Mouse (Mus musculus) MN1 (cell line): ENCODE data around the gene Fars2.

ENCODE experiments used
- DNase-seq: peaks from one replicate; pipeline ENCODE4 v3.0.0-alpha.2; 2016; ENCODE audit warnings: low spot score

Gene Fars2

GRCm38 (mm10) chr13:36218347-36218746, 101.1 kb downstream of the Fars2 start:
- DNase-seq: peak; percentile 7

DNA sequence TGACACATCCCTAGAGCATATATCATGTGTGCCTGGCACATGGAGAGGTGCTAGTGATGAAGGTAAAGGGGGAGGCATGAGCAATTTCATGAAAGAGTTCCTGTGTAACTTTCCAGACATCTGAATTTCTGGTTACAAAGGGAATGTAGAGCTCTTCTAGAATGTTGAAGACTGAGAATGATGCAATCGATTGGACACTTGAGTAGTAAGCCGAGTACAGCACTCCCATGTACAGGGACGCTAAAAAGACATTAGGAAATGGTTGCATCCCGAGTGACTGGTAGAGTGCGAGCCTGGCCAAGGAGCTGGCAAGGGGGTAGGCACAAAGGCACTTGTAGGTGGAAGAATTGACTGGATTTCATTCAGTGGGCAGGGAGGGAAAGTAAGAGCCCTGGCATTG, 102.3 kb downstream of the Fars2 start:
- DNase-seq: peak; percentile 45

DNA sequence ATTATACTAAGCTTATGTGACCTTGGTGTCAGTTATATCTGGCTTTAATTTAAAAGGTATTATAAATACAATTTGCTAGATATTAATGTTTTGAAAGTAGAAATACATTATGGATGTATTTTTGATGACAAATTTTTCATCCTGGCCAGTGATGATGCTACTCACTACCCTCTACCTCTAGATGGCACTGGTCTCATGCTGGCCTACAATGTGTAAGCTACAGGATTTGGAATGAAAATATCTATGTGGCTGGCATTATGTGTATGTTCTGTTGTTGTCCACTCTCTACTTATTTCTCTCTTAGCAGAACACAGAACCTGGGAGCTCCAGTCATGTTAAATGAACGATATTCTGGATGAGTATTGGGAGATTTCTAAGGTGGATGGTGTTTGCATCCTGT, 104.7 kb downstream of the Fars2 start:
- peak; percentile 13 for DNase-seq

- no peak for DNase-seq
Observed at GRCm38 (mm10) chr13:36222721-36223120, 105.5 kb downstream of the Fars2 start.

GRCm38 (mm10) chr13:36224431-36224830, 107.2 kb downstream of the Fars2 start:
- no peak for DNase-seq

DNA sequence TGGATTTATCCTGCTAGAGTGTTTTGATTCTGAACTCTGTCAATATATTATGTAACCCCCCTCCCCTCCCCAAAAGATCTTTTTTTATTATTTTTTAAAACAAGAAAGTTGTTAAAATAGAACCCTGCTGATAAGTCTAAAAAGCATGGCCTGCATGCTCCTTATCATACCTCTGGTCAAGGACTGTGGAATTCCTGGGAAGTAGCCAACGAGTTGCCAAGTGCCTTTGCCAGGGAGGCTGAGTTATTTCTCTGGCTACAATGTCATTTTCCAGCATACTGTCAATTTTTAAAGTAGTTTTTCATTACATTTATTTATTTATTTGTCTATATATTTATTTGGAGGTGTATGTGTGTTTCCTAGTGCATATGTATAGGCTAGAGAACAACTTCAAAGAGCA, 125.0 kb downstream of the Fars2 start:
- no peak for DNase-seq

- no peak for DNase-seq
Observed at GRCm38 (mm10) chr13:36253936-36254335, 136.7 kb downstream of the Fars2 start.

DNA sequence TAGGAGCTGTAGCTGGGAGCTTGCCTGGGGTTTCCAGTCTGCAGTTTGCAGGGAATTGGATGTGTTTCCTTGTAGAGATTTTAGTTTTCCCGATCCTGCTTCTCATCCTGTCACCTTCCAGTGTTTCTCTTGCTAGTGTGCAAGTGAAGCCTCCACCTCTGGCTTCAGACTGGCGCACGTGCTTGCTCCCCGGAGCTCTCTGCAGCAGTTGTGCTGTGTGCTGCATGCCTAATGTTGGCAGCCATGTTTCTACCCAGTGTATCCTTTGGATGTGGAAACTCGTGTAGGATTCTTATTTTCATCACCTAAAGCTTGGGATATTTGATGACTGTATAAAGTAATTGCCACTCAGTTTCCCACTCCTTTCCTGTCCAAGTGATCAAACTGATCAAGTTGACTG, 140.0 kb downstream of the Fars2 start:
- DNase-seq: no peak

DNA sequence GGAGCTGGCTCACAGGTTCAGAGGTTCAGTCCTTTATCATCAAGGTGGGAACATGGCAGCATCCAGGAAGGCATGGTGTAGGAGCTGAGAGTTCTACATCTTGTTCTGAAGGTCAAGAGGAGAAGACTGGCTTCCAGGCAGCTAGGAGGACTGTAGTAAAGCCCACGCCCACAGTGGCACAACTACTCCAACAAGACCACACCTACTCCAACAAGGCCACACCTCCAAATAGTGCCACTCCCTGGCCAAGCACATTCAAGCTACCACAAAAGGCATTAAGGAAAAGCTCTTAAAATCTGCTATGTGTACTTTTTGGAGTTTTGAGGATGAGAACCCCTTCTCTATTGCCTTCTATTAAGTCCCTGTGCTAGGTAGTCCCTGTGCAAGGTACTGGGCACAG, 142.5 kb downstream of the Fars2 start:
- no peak for DNase-seq

DNA sequence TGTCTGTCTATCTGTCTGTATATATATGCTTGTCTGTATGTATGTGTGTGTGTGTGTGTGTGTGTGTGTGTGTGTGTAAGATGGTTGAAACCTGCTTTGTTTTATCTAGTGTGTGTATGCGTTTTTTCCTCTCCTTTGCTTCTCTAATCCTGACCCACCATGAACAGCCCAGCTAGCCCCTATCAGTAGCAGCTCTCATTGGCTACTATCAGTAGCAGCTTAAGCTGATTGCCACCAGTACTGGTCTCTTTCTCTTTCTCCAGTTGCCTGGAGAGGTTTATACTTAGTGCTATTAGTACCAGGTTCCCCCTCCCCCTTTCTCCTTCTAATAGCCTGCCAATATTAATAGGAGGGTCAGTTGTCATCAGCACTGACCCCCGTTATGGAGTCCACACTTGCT, 144.1 kb downstream of the Fars2 start:
- no peak for DNase-seq

DNA sequence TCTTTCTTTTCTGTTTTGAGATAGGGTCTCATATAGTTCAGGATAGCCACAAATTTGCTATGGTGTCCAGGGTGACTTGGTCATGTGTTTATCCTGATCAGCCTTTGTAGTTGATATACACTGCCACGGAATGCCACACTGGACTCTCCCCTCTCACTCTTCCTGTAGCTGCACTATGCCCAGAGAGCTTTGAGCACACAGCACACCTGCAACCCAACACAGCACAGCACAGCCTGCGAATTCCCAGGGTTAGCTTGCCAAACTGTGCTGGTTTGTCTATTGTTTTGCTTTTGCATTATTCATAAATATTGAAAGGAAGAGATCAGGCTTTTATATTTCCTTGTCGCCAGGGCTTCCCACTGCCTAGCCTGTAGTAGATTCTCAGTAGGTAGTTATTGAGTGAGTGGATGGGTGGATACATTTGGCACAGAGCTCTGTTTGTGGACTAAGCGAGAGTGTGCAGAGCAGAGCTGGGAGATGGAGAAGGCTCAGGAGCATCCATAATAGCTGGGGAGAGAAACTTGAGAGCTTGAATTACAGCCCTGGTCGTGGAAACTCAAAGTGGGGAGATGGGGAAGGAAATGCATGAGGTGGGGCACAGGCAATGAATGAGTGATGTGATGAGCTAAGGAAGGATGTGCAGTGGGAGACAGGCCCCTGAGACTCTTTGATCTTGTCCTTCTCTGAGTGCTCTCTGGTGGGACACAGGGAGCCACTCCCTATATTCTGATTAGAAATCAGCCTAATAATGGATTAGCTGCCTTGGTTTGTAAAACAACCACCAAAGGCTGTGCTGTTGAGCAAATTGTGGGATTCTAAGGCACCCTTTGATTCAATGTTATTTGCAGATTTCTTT, 146.3 kb downstream of the Fars2 start:
- no peak for DNase-seq

DNA sequence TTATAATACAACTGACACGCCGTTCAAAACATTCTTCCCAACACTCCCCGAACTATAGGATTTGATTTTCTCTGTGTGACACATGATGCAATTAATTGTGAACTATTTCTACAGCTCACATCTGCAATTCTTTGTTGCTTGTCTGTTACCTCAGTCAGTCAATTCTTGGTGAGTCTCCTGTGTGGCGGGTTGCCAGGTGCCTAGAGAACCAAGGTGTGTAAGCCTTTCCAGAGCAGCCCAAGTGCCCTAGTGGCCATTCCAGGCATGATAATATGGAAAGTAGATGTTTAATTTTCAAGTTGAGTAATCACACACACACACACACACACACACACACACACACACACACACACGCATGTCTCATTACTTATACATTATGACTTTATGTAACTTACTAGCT, 147.2 kb downstream of the Fars2 start:
- DNase-seq: no peak

DNA sequence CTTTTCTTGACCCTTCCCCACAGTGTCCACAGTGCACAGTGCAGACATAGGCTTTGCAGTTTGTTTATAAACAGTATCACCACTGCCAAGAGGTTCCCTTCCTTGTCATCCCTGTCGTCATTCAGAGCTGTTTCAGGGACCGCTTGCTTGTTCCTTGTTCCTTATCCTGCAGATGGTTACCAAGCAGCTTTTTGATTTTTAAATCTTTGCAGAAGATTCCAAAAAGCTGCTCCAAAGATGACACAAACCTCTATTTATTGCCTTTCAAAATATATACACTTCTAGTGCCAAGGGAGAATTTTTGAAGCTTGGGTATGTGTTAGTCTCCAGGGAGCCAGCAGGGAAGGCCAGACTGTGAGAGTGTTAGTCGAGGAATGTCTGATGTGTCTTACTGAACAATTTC, 148.1 kb downstream of the Fars2 start:
- no peak for DNase-seq

DNA sequence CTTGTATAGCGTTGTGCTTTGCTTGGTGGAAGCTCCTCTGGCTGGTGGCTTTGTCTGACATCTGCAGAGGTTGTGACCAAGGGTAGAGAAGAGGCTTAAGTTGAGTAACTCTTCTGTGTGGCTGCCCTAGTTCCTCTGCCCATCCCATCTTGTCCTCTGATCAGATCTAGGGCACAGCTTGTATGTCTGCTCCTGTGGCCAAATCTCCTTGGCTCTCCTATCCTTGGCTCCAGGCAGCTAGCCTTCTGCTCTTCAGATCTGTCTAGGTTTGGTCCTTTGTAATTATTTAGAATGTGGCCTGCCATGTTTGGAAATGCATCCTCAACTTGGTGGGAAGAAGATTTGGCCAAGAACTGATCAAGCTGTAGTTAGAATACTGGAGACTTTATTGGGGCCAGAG, 150.2 kb downstream of the Fars2 start:
- no peak for DNase-seq

- DNase-seq: no peak
Observed at GRCm38 (mm10) chr13:36270867-36271266, 153.7 kb downstream of the Fars2 start.

- no peak for DNase-seq
Observed at GRCm38 (mm10) chr13:36273497-36273896, 156.3 kb downstream of the Fars2 start.

DNA sequence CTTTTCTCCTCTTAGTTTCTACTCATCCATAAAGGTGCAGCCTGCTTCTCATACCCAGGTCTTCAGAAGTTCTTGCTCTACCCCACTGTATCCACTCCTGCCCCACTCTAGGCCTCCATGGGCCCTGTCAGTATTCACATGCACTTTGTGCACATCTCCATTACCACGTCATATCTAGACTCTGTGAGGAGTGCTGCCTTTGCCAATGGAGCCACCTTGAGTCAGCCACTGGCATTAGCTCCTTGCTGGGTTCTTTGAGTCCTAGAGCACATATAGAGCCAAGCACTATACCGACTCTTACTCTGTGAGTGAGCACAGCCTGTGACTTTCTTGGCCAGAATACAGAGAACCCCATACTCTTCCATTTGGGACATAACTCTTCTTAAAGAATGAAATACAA, 159.0 kb downstream of the Fars2 start:
- no peak for DNase-seq

DNA sequence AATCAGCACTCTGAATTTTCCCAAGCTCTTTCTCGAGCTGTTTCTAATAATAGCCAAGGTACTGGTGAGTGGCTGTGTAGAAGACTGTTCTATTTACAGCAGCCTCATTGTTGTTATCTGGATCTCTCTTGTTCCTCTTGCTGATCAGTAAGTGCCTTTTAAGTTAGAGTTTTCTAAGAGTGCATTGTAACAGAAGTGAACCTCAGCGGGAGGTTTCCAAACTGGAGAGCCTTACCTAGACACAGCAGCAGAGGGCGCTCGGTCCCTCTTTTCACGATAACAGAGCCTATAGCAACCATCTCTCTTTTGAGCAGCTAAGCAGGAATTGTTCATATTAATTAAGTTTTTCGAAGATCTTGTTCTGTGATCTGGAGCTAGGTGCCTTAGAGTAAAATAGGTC, 164.8 kb downstream of the Fars2 start:
- DNase-seq: peak; percentile 83

DNA sequence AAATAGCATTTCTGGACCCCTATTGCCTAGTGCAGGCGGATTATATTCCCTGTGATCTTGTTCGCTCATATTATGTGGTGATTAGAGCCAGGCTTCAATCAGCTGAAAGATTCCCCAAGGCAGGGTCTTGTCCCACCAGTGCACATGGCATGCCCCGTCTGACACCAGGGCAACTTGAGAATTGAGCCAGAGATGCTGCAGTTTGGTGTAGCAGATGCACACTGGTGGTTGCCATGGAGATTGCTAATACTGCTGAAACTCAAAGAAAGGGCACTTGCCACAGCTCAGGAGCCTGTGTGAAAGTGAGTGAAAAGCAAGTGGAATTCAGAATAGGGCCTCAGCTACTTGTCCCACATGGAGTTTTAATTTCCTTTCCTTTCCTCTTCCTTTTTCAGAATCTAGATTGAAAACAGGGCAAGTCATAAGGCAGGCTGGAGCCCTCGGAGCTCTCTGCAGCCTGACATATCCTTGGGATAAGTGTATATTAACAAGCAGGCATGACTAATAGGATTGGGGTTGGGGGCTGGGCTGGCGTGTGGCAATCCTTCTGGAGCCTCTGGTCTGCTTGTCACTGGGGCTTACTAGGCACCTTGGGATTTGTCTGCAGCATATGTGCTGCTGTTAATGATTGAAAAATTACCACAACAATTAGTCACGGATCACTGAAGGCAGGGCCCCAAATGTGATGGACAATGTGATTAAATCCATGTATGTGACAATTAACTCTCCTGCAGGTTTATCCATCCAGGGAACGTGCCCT, 165.8 kb downstream of the Fars2 start:
- DNase-seq: peak; percentile 91

DNA sequence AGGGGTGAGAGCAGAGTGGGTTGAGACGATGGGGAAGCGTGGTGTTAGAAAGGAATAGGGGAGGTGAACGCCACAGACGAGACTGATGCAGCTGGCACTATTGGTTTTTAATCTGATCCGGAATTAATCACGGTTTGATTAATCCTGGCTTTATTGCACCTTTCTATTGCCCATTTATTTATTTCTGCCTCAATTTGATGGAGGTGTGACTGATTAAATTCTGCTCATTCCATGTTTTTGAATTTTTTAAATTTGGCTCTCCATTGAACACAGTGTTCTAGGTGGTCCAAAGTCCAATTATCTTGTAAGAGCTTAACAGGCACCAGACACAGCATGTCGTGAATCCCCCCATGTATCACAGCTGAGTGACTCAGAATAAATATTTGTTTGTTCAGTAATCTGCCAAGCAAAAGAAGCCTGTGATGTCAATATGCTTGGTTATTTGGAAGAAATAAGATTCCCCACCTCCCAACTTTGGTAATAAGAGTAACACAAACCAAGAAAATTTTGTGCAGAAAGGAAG, 166.4 kb downstream of the Fars2 start:
- DNase-seq: peak; percentile 15

DNA sequence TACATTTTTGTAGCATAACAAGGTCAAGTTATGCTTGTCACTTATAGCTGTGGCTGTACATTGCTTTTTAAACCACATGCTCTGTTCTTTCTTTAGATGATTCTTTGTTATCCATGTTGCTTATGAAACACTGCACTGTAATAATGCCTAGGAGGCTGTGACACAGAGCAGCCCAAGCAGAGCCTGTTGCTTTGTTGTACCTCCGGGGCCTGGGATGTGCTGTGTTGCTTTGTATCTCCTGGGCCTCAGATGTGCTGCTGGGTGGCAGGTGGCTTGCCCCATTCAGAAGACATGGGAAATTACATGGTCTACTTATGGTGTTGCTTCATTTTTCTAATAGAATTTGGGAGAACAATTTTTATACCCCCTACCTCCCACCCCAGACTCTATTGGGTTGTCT, 166.9 kb downstream of the Fars2 start:
- no peak for DNase-seq

DNA sequence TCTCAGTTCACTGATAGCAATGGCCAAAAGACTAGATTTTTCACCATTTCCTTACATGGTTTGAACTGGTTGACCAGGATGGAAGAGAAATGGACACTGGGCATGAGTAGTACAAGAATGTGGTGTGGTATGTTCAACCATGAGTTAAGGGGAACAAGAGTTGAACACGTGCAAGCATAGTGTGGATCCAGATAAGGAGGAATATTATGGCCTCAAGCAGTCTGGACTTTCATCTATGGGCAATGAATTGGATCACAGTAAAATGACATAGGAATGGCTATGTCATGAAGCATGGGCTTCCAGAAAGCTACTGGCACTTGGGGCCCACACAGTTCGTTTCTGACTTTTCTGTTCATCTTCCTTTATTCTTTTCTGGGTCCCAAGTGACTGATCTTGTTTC, 168.0 kb downstream of the Fars2 start:
- DNase-seq: no peak

- no peak for DNase-seq
Observed at GRCm38 (mm10) chr13:36293511-36293910, 176.3 kb downstream of the Fars2 start.
